Mouse (Mus musculus) heart, postnatal 36 days (tissue): ENCODE measurements at regions not wholly inside any gene's neighbourhood (a gene's known extent, or its start where the extent isn't known, plus 50 kb on each side); places are given as distances from the start of the nearest gene placed in this dataset.
"Not testable (repeated sequence)": the region's sequence is repeated elsewhere in the genome, so short reads cannot be mapped to it uniquely, and the experiment has no call there.

ENCODE experiments used
- DNase-seq, 2 experiments: peaks; one replicate each; pipeline ENCODE4 v3.0.0; 2021 to 2022
- intact Hi-C: fragments of 180-260 bp; cut with DNase I; formaldehyde crosslinking; loops from one replicate; pipeline ENCODE4 v1.15.1; 2025

DNA sequence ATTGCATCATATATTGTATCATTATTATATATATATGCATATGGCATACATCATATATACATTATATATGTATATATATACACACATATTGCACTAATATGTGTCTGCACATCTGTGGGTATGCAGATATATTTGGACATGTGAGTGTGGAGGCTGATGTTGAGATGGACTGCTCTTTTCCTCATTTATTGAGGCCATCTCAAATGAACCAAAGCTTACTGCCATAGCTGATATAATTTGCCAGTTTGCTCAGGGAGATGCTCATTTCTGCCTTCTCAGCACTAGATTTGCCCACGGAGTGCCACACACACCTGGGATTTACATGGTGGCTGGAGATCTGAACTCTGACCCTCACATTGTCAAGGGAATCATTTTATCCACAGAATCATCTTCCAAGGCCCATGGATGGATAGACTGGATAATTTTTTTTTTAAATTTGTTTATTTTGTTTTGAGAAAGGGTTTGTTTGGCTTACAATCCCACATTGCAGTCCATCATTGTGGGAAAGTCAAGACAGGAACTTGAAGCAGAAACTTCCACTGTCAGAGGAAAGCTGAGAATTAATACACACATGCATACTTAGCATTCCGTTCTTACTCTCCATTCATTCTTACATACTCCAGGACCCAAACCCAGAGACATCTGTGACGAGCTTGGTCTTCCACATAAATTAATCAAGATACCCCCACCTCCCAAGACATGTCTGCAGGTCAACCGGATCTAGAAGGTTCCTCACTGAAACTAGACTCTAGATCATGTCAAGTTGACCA is 77.9 kb upstream of the Cwc22 start:
- intact Hi-C loops, result loop anchor here (5.0 kb wide), 3 partner anchors 227 to 567 kb away; no protein-coding TSS in a partner anchor
- DNase-seq, result no peak

- DNase-seq, result no peak
- intact Hi-C loops, result loop anchor here (5.0 kb wide), 3 partner anchors 226 to 566 kb away; no protein-coding TSS in a partner anchor
These were observed 77.2 kb upstream of the Cwc22 start for GRCm38 (mm10) chr2:78023416-78023815.

DNA sequence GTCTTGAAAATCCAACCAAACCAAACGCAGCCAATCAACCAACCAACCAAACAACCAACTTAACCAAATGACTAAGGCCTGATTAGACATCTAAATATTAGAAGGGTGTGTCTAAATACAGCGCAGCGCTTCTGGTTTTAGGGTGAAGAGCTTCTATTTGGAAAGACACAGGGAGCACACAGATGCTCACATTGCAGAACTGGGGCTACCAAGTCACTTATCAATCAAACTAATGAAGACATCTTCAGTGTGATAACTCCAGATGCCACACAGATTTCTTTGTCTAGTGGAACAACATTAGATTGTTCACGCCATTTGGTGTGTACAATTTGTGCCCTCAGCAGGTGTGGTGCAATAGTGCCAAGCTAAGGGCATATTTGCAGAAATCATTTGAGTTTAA is 76.6 kb upstream of the Cwc22 start:
- no peak for DNase-seq
- intact Hi-C loops, result loop anchor here (5.0 kb wide), 3 partner anchors 225 to 565 kb away; no protein-coding TSS in a partner anchor

DNA sequence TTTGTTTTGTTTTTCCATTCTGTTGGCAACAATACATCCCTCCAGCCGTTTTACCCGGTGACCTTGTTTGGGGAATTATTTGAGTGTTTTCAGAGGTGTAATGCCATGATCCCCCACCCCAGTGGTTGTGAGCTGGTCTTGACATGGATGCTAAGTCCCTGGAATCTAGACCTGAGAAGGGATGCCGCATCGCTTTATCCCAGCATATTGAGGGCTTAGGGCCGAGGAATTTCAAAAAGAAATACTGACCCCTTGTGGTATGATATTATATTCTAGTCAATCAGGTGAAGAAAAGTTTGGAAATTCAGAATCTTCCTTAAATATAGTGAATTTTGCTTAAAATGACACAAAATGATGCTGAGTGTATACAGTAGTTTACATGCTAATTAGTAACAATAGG is 75.7 kb upstream of the Cwc22 start:
- no peak for DNase-seq
- intact Hi-C loops, result loop anchor here (5.0 kb wide), 3 partner anchors 225 to 565 kb away; no protein-coding TSS in a partner anchor

GRCm38 (mm10) chr2:78021356-78021900 is 75.3 kb upstream of the Cwc22 start:
- DNase-seq, result no peak
- intact Hi-C loops, result loop anchor here (5.0 kb wide), 3 partner anchors 224 to 564 kb away; no protein-coding TSS in a partner anchor

- no peak for DNase-seq
- intact Hi-C loops, result loop anchor here (5.0 kb wide), 3 partner anchors 223 to 563 kb away; no protein-coding TSS in a partner anchor
These were observed 74.3 kb upstream of the Cwc22 start for GRCm38 (mm10) chr2:78020516-78020915.

GRCm38 (mm10) chr2:78019916-78020315 is 73.7 kb upstream of the Cwc22 start:
- intact Hi-C loops, result loop anchor here (5.0 kb wide), 3 partner anchors 223 to 563 kb away; no protein-coding TSS in a partner anchor
- no peak for DNase-seq

DNA sequence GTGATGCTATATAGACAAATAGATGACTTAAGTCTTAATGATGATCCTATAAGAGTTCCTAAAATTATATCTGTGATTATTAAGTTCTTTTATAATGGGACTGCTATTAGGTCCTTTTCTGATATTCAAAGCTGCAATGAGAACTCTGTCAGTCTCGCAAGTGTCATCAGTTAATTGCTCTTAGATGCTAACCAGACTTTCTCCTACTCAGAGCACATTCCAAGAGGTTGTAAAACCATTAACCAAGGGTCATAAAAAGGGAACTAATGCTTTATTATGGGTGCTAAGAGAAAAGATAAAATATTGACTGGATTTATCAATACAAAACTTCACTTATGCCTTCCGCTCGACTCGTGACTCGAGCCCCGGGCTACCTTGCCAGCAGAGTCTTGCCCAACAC is 66.3 kb upstream of the Cwc22 start:
- DNase-seq, intact Hi-C loops: not testable (repeated sequence)

DNA sequence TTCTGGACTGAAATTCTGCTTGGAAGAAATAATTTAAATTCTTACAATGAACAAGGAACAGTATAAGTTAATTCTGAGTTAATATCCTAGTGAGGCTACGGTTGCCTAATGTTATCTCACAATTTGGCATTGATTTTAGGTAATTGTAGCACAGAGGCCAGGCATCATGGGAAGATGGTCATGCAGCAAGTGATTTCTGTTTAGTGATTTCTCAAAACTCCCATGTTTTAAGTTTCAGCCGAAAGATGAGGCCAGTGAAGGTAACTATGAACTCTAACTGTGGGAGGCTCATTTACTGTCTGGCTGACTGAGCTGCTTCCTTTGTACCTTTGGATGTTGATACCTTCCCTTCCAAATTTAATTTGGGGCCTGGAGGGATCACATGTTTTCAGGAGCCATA is 65.6 kb upstream of the Cwc22 start:
- DNase-seq, result no peak
- intact Hi-C loops, result no loop called here

GRCm38 (mm10) chr2:78011051-78011800 is 65.1 kb upstream of the Cwc22 start:
- no peak for DNase-seq
- intact Hi-C loops, result no loop called here

DNA sequence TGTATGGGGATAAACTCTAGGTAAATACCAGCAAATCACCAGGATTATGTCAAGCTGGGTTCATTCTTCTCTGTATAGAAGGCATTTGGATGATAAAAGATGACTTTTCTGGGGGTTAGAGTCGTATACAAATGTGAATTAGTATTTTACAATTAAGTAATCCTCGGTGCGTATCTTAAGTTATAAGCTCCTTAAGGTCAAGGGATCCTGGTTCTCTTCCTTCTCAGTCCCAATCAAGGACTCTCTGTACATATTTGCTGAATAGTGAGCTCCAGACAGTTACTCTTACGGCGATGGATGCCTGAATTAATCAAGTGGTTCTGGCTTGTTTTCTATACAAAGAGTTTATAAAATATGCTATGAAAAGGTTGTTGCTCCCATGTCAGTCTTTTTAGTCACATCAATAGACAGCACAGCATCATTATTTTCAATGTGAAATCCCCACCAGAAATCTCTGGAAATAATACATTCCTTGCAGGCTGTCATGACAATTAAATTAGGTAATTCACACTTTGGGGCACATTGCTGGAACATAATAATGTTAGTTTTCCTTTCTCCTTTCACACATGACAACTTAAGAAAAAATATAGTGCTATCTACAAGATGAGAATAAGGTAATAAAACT is 64.0 kb upstream of the Cwc22 start:
- DNase-seq, result no peak
- intact Hi-C loops, result no loop called here

DNA sequence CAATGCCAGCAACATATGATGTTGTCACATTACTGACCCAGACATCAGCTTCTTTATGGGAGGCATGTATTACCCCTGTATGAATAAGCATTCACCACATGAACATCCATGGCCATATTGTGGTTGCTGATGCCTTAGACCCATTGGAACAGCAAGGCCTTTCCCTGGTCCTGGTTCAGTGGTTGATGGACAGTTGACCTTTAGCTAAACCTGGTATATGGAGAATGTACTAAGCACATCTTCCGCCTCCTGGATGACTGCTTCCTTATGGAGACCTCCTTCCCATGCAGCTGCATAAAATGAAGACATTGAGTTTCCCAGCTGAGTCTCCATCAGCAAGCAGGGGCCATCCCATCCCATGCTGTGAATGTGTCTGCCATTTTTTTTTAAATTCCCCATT is 61.9 kb upstream of the Cwc22 start:
- intact Hi-C loops, result loop anchor here (5.0 kb wide), 1 partner anchor 131 kb away; no protein-coding TSS in a partner anchor
- DNase-seq, result no peak

DNA sequence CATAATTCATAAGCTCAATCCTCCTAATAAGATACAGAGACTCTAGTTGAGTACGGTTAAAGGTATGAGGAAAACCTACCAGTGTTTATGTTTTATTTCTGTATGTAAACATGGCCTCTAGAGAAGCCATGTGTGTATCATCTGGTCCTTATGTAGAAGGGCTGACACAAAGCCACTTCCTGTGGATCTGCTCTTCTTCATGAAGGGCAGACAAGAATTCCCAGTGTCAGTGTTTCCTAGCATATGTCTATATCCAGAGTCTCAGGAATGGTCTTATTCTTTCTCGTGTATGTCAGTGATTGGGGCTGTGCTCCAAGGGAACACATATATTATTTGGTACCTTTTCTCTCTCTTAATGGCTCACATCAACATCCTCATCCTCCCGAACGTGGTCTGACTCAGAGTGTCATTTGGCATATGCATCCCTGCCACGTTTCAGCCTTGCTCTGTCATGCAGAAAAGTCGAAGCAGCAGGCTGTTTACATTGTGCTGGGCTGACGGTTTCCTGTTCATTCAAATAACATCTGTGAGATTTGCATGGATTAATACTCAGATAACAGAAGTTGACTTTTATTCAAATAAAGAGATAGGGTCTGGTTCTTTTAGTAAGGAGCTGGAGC is 59.3 kb upstream of the Cwc22 start:
- intact Hi-C loops, result loop anchor here (5.0 kb wide), 1 partner anchor 128 kb away; no protein-coding TSS in a partner anchor

GRCm38 (mm10) chr2:78004426-78004825 is 58.3 kb upstream of the Cwc22 start:
- DNase-seq, result no peak
- intact Hi-C loops, result no loop called here

More for the DNA sequence above, 59.3 kb upstream of the Cwc22 start:
- no peak for DNase-seq
